Mouse (Mus musculus): ENCODE measurements around the gene Kat2b. TPM values are rescaled to one million over a fixed set of nuclear protein-coding genes. Genes with fewer than 3 reads are reported as not detected.
A peak's percentile ranks its signal among the peaks of the same experiment; 100 is the strongest.

Kat2b gene
- total and polyA plus RNA-seq, 3 experiments = 6.2 to 7.4 TPM; not detected in 1

- Histone ChIP-seq H3K27me3 (ENCODE audit: control insufficient read depth in 1 of 2, insufficient read depth in 2 of 2, low read length in 2 of 2) (no peaks in the 10 kb centered on the region), H3K4me1 (ENCODE audit: control insufficient read depth in 1 of 2, insufficient read depth in 2 of 2, low read length in 2 of 2) (peaks cover 15 to 21% of the 10 kb centered on the region in 2 experiments), H3K4me3 (ENCODE audit: control insufficient read depth in 1 of 2, insufficient read depth in 1 of 2, low read depth in 2 of 2, low read length in 2 of 2) (no peak overlapping the region), H3K79me2 (ENCODE audit: control insufficient read depth, insufficient read depth, low read length, poor library complexity) (peaks cover 2% of the 10 kb centered on the region), H3K27ac (ENCODE audit: control insufficient read depth, low read depth, low read length) (peak overlapping the region; percentile 67), H3K36me3 (ENCODE audit: control insufficient read depth in 1 of 2, insufficient read depth in 2 of 2, low read length in 2 of 2) (peaks cover 0 to 34% of the 10 kb centered on the region in 2 experiments; a peak in 2 of 4 replicates), H3K9me3 (replicated peaks; ENCODE audit: insufficient read depth, low read length) (no peaks in the 10 kb centered on the region), H3K9ac (ENCODE audit: control insufficient read depth, low read depth, low read length, poor library complexity, severe bottlenecking) (peak overlapping the region; percentile 31; the same call in 1 of the 2 replicates)
- DNase-seq (ENCODE audit: low read depth, low spot score) = peak; percentile 30
- TF ChIP-seq POLR2AphosphoS5 (IDR thresholded peaks at IDR 0.05; ENCODE audit: borderline replicate concordance, low read depth, low read length) (no peak), RCOR1 (IDR thresholded peaks at IDR 0.05; ENCODE audit: low read depth, low read length) (no peak), ELF1 (IDR thresholded peaks at IDR 0.05; ENCODE audit: low read depth, low read length) (no peak), NELFE (IDR thresholded peaks at IDR 0.05; ENCODE audit: low read depth, low read length) (no peak), MYC (IDR thresholded peaks at IDR 0.05; ENCODE audit: low read depth, low read length) (no peak), GATA1 (IDR thresholded peaks at IDR 0.05; ENCODE audit: low read depth, low read length) (peak; percentile 46), NRF1 (IDR thresholded peaks at IDR 0.05; ENCODE audit: insufficient read depth, low read depth, low read length, poor library complexity, severe bottlenecking) (no peak), POLR2A (IDR thresholded peaks at IDR 0.05; ENCODE audit: control insufficient read depth in 1 of 2, insufficient read depth in 1 of 2, low read depth in 1 of 2, low read length in 2 of 2, poor library complexity in 1 of 2) (no peak), MXI1 (IDR thresholded peaks at IDR 0.05; ENCODE audit: low read depth, low read length) (no peak), USF2 (IDR thresholded peaks at IDR 0.05; ENCODE audit: borderline replicate concordance in 1 of 2, insufficient read depth in 1 of 2, low read depth in 1 of 2, low read length in 2 of 2) (no peak), RAD21 (IDR thresholded peaks at IDR 0.05; ENCODE audit: low read depth, low read length) (no peak), MAFK (IDR thresholded peaks at IDR 0.05; ENCODE audit: borderline replicate concordance, low read depth, low read length) (no peak), MEF2A (IDR thresholded peaks at IDR 0.05; ENCODE audit: extremely low read depth, insufficient replicate concordance, low read depth, low read length, poor library complexity, severe bottlenecking) (no peak), POLR2AphosphoS2 (IDR thresholded peaks at IDR 0.05; ENCODE audit: low read length) (no peak), UBTF (IDR thresholded peaks at IDR 0.05; ENCODE audit: borderline replicate concordance, insufficient read depth, low read depth, low read length) (no peak), CTCF (IDR thresholded peaks at IDR 0.05 in 2 of 3, conservative IDR thresholded peaks at IDR 0.05 in 1 of 3; ENCODE audit: control insufficient read depth in 1 of 3, insufficient read depth in 1 of 3, low read depth in 2 of 3, low read length in 3 of 3, poor library complexity in 1 of 3, severe bottlenecking in 1 of 3) (no peak), CHD1 (IDR thresholded peaks at IDR 0.05; ENCODE audit: low read depth, low read length) (no peak), TAL1 (IDR thresholded peaks at IDR 0.05; ENCODE audit: low read length) (no peak), MAZ (IDR thresholded peaks at IDR 0.05; ENCODE audit: low read depth, low read length) (no peak), ETS1 (IDR thresholded peaks at IDR 0.05; ENCODE audit: low read depth, low read length) (peak; percentile 65), USF1 (IDR thresholded peaks at IDR 0.05; ENCODE audit: low read depth, low read length) (peak; percentile 29; the same call in 1 of the 2 replicates), JUND (IDR thresholded peaks at IDR 0.05; ENCODE audit: low read depth, low read length) (no peak), HCFC1 (IDR thresholded peaks at IDR 0.05; ENCODE audit: low read depth, low read length) (no peak), TBP (IDR thresholded peaks at IDR 0.05; ENCODE audit: low read depth, low read length) (no peak), MYB (IDR thresholded peaks at IDR 0.05; ENCODE audit: low read depth, low read length) (no peak), SIN3A (IDR thresholded peaks at IDR 0.05; ENCODE audit: low read length) (0 out of 2 replicates have a peak, but pooled peaks have one; percentile 37), E2F4 (IDR thresholded peaks at IDR 0.05; ENCODE audit: borderline replicate concordance, low read depth, low read length) (no peak), ZKSCAN1 (IDR thresholded peaks at IDR 0.05; ENCODE audit: low read depth, low read length) (no peak), ZNF384 (IDR thresholded peaks at IDR 0.05; ENCODE audit: low read depth, low read length) (0 out of 2 replicates have a peak, but pooled peaks have one; percentile 54), CHD2 (IDR thresholded peaks at IDR 0.05; ENCODE audit: low read length) (no peak), ZC3H11A (IDR thresholded peaks at IDR 0.05; ENCODE audit: low read depth, low read length) (no peak), TCF12 (IDR thresholded peaks at IDR 0.05; ENCODE audit: low read depth, low read length) (no peak), KAT2A (conservative IDR thresholded peaks at IDR 0.05; ENCODE audit: low read depth, low read length) (no peak), SMC3 (IDR thresholded peaks at IDR 0.05; ENCODE audit: low read depth, low read length) (no peak), BHLHE40 (IDR thresholded peaks at IDR 0.05; ENCODE audit: borderline replicate concordance, low read depth, low read length) (peak; percentile 81), MAX (IDR thresholded peaks at IDR 0.05; ENCODE audit: low read length) (0 out of 2 replicates have a peak, but pooled peaks have one; percentile 25), GABPA (IDR thresholded peaks at IDR 0.05; ENCODE audit: low read depth, low read length) (no peak), EP300 (IDR thresholded peaks at IDR 0.05; ENCODE audit: low read depth in 1 of 2, low read length in 2 of 2) (peak; percentile 20 to 26; a peak in 1 of 4 replicates)
Measured at GRCm38 (mm10) chr17:53595527-53595926, 28.9 kb downstream of the Kat2b start.

Measured in MEL (cell line).